Mouse (Mus musculus): Measurements from ENCODE around the gene Ptpn4. TPM values are rescaled to one million over a fixed set of nuclear protein-coding genes. Genes with fewer than 3 reads are reported as not detected.
A peak's percentile ranks its signal among the peaks of the same experiment; 100 is the strongest.

Ptpn4 gene
- 2.8 and 2.9 TPM in 2 replicates for polyA plus RNA-seq (2015; fragmentation: Nextera tagmentation; extraction: Ambion mirVana)

- ATAC-seq, result peak; percentile 100
- Histone ChIP-seq H3K9ac (ENCODE audit: low read depth, low read length) (peak within 1 kb of the TSS; percentile 92), H3K27ac (ENCODE audit: low read length) (peak within 1 kb of the TSS; percentile 89), H3K9me3 (ENCODE audit: control insufficient read depth, low read length) (no peaks in the 10 kb centered on the region), H3K4me1 (ENCODE audit: control insufficient read depth, insufficient read depth, low read length) (peaks cover 8% of the 10 kb centered on the region), H3K4me2 (ENCODE audit: low read depth, low read length) (peak within 1 kb of the TSS; percentile 63), H3K4me3 (ENCODE audit: low read length) (peak within 1 kb of the TSS; percentile 89), H3K36me3 (ENCODE audit: control insufficient read depth, insufficient read depth, low read length) (no peaks in the 10 kb centered on the region), H3K27me3 (replicated peaks; ENCODE audit: control insufficient read depth, insufficient read depth, low read length) (no peaks in the 10 kb centered on the region)
- under 1% methylated on average over 67 of the region's 79 CpGs for WGBS
Observed at GRCm38 (mm10) chr1:119837035-119837751, at the start of gene Ptpn4. Gene Ptpn4, minus strand, starts transcription at chr1:119837613.

- Histone ChIP-seq H3K36me3 (ENCODE audit: control insufficient read depth, insufficient read depth, low read length) (no peaks in the 10 kb centered on the region), H3K4me2 (ENCODE audit: low read depth, low read length) (no peak overlapping the region), H3K4me3 (ENCODE audit: low read length) (no peak overlapping the region), H3K9ac (ENCODE audit: low read depth, low read length) (no peak overlapping the region), H3K27me3 (replicated peaks; ENCODE audit: control insufficient read depth, insufficient read depth, low read length) (no peaks in the 10 kb centered on the region), H3K4me1 (ENCODE audit: control insufficient read depth, insufficient read depth, low read length) (no peaks in the 10 kb centered on the region), H3K27ac (ENCODE audit: low read length) (no peak overlapping the region), H3K9me3 (ENCODE audit: control insufficient read depth, low read length) (no peaks in the 10 kb centered on the region)
- 51% methylated on average over 7 of the region's 7 CpGs for WGBS
- no peak for ATAC-seq
Observed at GRCm38 (mm10) chr1:119886320-119886719, 48.9 kb upstream of the Ptpn4 start.

GRCm38 (mm10) chr1:119884272-119884671 is 46.9 kb upstream of the Ptpn4 start:
- no peak overlapping the region for H3K9ac ChIP-seq (ENCODE audit: low read depth, low read length)
- H3K4me1 ChIP-seq (ENCODE audit: control insufficient read depth, insufficient read depth, low read length), result no peaks in the 10 kb centered on the region
- H3K27ac ChIP-seq (ENCODE audit: low read length), result no peak overlapping the region
- no peaks in the 10 kb centered on the region for H3K27me3 ChIP-seq (replicated peaks; ENCODE audit: control insufficient read depth, insufficient read depth, low read length)
- 82% methylated on average over 3 of the region's 3 CpGs for WGBS
- no peak overlapping the region for H3K4me3 ChIP-seq (ENCODE audit: low read length)
- H3K4me2 ChIP-seq (ENCODE audit: low read depth, low read length), result no peak overlapping the region
- ATAC-seq, result no peak
- H3K36me3 ChIP-seq (ENCODE audit: control insufficient read depth, insufficient read depth, low read length), result no peaks in the 10 kb centered on the region
- H3K9me3 ChIP-seq (ENCODE audit: control insufficient read depth, low read length), result no peaks in the 10 kb centered on the region

GRCm38 (mm10) chr1:119878909-119879308 is 41.5 kb upstream of the Ptpn4 start:
- no peak overlapping the region for H3K4me3 ChIP-seq (ENCODE audit: low read length)
- WGBS, result 74% methylated on average over 7 of the region's 7 CpGs
- H3K27me3 ChIP-seq (replicated peaks; ENCODE audit: control insufficient read depth, insufficient read depth, low read length), result no peaks in the 10 kb centered on the region
- no peak overlapping the region for H3K27ac ChIP-seq (ENCODE audit: low read length)
- no peaks in the 10 kb centered on the region for H3K36me3 ChIP-seq (ENCODE audit: control insufficient read depth, insufficient read depth, low read length)
- H3K4me2 ChIP-seq (ENCODE audit: low read depth, low read length), result no peak overlapping the region
- no peak overlapping the region for H3K9ac ChIP-seq (ENCODE audit: low read depth, low read length)
- H3K4me1 ChIP-seq (ENCODE audit: control insufficient read depth, insufficient read depth, low read length), result peaks cover 2% of the 10 kb centered on the region; the same call in 1 of the 2 replicates
- no peaks in the 10 kb centered on the region for H3K9me3 ChIP-seq (ENCODE audit: control insufficient read depth, low read length)
- no peak for ATAC-seq

GRCm38 (mm10) chr1:119877469-119877868 is 40.1 kb upstream of the Ptpn4 start:
- Histone ChIP-seq H3K9ac (ENCODE audit: low read depth, low read length) (no peak overlapping the region), H3K27me3 (replicated peaks; ENCODE audit: control insufficient read depth, insufficient read depth, low read length) (no peaks in the 10 kb centered on the region), H3K36me3 (ENCODE audit: control insufficient read depth, insufficient read depth, low read length) (no peaks in the 10 kb centered on the region), H3K4me3 (ENCODE audit: low read length) (no peak overlapping the region), H3K27ac (ENCODE audit: low read length) (no peak overlapping the region), H3K9me3 (ENCODE audit: control insufficient read depth, low read length) (no peaks in the 10 kb centered on the region), H3K4me1 (ENCODE audit: control insufficient read depth, insufficient read depth, low read length) (peaks cover 2% of the 10 kb centered on the region; the same call in 1 of the 2 replicates), H3K4me2 (ENCODE audit: low read depth, low read length) (no peak overlapping the region)
- no peak for ATAC-seq
- WGBS, result 75% methylated on average over 4 of the region's 4 CpGs

- H3K36me3 ChIP-seq (ENCODE audit: control insufficient read depth, insufficient read depth, low read length), result no peaks in the 10 kb centered on the region
- H3K4me3 ChIP-seq (ENCODE audit: low read length), result no peak overlapping the region
- ATAC-seq, result no peak; the same call in 1 of the 2 replicates
- H3K9ac ChIP-seq (ENCODE audit: low read depth, low read length), result no peak overlapping the region
- no peaks in the 10 kb centered on the region for H3K9me3 ChIP-seq (ENCODE audit: control insufficient read depth, low read length)
- no peaks in the 10 kb centered on the region for H3K27me3 ChIP-seq (replicated peaks; ENCODE audit: control insufficient read depth, insufficient read depth, low read length)
- H3K4me2 ChIP-seq (ENCODE audit: low read depth, low read length), result no peak overlapping the region
- H3K27ac ChIP-seq (ENCODE audit: low read length), result no peak overlapping the region; the same call in 1 of the 2 replicates
- 67% methylated on average over 13 of the region's 13 CpGs for WGBS
- no peaks in the 10 kb centered on the region for H3K4me1 ChIP-seq (ENCODE audit: control insufficient read depth, insufficient read depth, low read length)
Observed at GRCm38 (mm10) chr1:119868395-119869161, 31.2 kb upstream of the Ptpn4 start.

- no peak overlapping the region for H3K9ac ChIP-seq (ENCODE audit: low read depth, low read length)
- H3K9me3 ChIP-seq (ENCODE audit: control insufficient read depth, low read length), result no peaks in the 10 kb centered on the region
- no peak overlapping the region for H3K4me2 ChIP-seq (ENCODE audit: low read depth, low read length)
- H3K4me1 ChIP-seq (ENCODE audit: control insufficient read depth, insufficient read depth, low read length), result no peaks in the 10 kb centered on the region
- no peak for ATAC-seq
- no peak overlapping the region for H3K27ac ChIP-seq (ENCODE audit: low read length)
- 57% methylated on average over 2 of the region's 2 CpGs for WGBS
- H3K4me3 ChIP-seq (ENCODE audit: low read length), result no peak overlapping the region
- no peaks in the 10 kb centered on the region for H3K27me3 ChIP-seq (replicated peaks; ENCODE audit: control insufficient read depth, insufficient read depth, low read length)
- H3K36me3 ChIP-seq (ENCODE audit: control insufficient read depth, insufficient read depth, low read length), result no peaks in the 10 kb centered on the region
Observed at GRCm38 (mm10) chr1:119867300-119867699, 29.9 kb upstream of the Ptpn4 start.

- H3K9ac ChIP-seq (ENCODE audit: low read depth, low read length), result no peak overlapping the region
- no peak overlapping the region for H3K4me2 ChIP-seq (ENCODE audit: low read depth, low read length)
- WGBS, result 80% methylated on average over 6 of the region's 6 CpGs
- no peaks in the 10 kb centered on the region for H3K27me3 ChIP-seq (replicated peaks; ENCODE audit: control insufficient read depth, insufficient read depth, low read length)
- H3K9me3 ChIP-seq (ENCODE audit: control insufficient read depth, low read length), result no peaks in the 10 kb centered on the region
- ATAC-seq, result no peak
- H3K4me3 ChIP-seq (ENCODE audit: low read length), result no peak overlapping the region
- H3K4me1 ChIP-seq (ENCODE audit: control insufficient read depth, insufficient read depth, low read length), result no peaks in the 10 kb centered on the region
- H3K36me3 ChIP-seq (ENCODE audit: control insufficient read depth, insufficient read depth, low read length), result no peaks in the 10 kb centered on the region
- H3K27ac ChIP-seq (ENCODE audit: low read length), result no peak overlapping the region
Observed at GRCm38 (mm10) chr1:119865311-119865710, 27.9 kb upstream of the Ptpn4 start.

GRCm38 (mm10) chr1:119863507-119864296 is 26.3 kb upstream of the Ptpn4 start:
- no peak overlapping the region for H3K4me2 ChIP-seq (ENCODE audit: low read depth, low read length)
- no peak overlapping the region for H3K27ac ChIP-seq (ENCODE audit: low read length)
- H3K9me3 ChIP-seq (ENCODE audit: control insufficient read depth, low read length), result no peaks in the 10 kb centered on the region
- no peaks in the 10 kb centered on the region for H3K4me1 ChIP-seq (ENCODE audit: control insufficient read depth, insufficient read depth, low read length)
- H3K27me3 ChIP-seq (replicated peaks; ENCODE audit: control insufficient read depth, insufficient read depth, low read length), result no peaks in the 10 kb centered on the region
- ATAC-seq, result no peak
- no peak overlapping the region for H3K9ac ChIP-seq (ENCODE audit: low read depth, low read length)
- H3K36me3 ChIP-seq (ENCODE audit: control insufficient read depth, insufficient read depth, low read length), result no peaks in the 10 kb centered on the region
- no peak overlapping the region for H3K4me3 ChIP-seq (ENCODE audit: low read length)
- 79% methylated on average over 7 of the region's 7 CpGs for WGBS

All from intestine, embryonic 16.5 days (tissue).